Mouse (Mus musculus) urinary bladder, postnatal 4 days (tissue): ENCODE measurements around the gene Nav2.

ENCODE experiments used
- DNase-seq, 2 experiments: peaks; one replicate each; pipeline ENCODE4 v3.0.0; 2021 to 2022; ENCODE audit warnings: low spot score in 2 of 2

Gene Nav2

GRCm38 (mm10) chr7:49478886-49479285 lies 570.4 kb downstream of the Nav2 start:
- DNase-seq: no peak

DNA sequence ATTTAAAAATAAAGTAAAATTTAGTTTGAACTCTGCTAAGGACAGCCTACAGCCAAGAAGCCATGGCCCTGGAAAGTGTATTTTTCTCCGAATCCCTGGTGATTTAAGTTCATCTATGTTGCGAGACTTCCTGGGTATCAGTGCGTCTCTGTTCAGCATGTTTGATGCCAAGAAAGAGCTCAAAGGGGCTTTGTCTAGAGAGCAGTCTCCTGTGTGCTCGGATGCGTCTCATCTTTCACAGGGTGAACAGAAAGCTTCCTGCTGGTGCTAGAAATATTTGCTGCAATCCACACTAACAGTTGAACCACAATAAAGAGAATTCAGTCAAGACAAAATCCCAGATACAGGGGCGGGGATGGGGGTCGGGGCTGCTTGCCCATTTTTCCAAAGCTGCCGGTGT lies 572.4 kb downstream of the Nav2 start:
- no peak for DNase-seq

- no peak for DNase-seq
Observed at GRCm38 (mm10) chr7:49484036-49484744, 575.7 kb downstream of the Nav2 start.

DNA sequence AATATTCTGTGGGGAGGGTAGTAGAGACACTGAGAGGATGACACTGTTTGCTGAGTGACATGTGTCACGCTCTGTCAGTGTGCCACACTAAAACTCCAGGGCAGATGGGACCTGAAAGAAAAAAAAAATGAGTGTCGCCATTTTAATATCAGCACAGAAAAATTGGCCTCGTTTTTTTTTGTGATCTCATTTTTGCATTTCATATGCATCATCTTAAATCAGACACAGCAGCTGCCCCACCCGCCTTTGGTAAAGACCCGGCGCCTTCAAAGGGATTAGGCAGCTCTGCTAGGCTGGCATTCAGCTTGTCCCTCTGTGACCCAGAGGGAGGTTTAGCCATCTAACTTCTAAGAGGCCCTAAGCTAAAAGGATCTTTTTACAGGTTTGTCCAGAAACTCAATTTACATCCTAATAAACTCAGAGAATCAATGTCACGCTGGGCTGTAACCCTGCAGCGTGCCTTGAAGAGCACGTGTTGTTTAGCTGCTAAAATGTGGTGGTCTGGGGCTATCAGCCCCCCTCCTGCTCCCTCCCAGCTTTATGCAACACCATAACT lies 576.9 kb downstream of the Nav2 start:
- DNase-seq: no peak

DNA sequence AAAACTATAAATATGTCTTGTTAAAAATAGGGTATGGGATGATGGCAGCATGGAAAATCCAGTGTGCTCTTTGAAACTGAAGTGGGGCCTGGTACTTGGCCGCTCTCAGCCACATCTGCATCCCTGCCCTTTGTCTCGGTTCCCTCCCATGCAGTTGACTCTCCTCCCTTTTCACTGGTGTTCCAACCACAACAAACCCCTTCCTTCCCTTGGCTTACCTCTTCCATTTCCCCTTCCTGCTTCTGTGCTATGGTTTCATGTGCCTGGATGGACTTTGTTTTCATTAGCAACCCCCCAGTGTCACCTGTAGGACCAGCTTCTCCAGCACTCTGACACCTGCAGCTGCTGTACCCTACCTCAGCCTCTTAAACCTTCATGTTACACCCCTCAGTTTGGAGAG lies 578.8 kb downstream of the Nav2 start:
- no peak for DNase-seq

- no peak for DNase-seq
Observed at GRCm38 (mm10) chr7:49488493-49489087, 580.1 kb downstream of the Nav2 start.

GRCm38 (mm10) chr7:49490814-49491213 lies 582.3 kb downstream of the Nav2 start:
- no peak for DNase-seq

GRCm38 (mm10) chr7:49492622-49493021 lies 584.1 kb downstream of the Nav2 start:
- no peak for DNase-seq

DNA sequence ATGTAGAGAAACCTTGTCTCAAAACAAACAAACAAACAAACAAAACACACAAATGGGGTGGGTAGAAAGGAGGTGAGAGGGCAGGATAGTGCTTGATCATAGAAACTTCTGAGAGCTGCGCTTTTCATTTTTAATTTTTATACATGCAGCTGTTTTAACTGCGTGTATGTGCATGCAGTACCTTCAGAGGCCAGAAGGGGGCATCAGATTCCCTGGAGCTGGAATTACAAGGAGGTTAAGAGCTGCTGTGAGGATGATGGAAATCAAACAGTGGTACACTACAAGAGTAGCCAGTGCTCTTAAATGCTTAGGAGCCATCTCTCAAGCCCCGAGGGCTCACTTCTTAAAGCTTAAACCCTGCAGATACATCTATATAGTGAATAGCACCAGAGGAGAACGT lies 584.7 kb downstream of the Nav2 start:
- no peak for DNase-seq

DNA sequence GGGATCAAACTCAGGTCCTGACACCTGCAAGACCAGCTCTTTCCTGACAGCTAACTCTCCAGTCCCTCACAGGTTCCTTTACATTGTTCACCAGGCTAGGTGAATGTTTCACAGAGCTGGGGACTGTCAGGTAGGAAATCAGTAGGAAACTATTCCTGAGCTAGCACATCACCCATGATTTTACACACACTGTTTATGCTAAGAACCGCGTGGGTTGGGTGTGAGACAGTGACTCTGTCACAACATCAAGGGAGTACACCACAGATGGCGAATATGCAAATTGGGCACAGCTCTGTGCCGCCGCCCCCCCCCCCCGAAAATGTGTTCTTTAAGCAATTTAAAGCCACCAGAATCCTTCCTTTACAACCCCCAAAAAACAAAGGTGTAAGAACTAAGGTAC lies 586.1 kb downstream of the Nav2 start:
- no peak for DNase-seq

DNA sequence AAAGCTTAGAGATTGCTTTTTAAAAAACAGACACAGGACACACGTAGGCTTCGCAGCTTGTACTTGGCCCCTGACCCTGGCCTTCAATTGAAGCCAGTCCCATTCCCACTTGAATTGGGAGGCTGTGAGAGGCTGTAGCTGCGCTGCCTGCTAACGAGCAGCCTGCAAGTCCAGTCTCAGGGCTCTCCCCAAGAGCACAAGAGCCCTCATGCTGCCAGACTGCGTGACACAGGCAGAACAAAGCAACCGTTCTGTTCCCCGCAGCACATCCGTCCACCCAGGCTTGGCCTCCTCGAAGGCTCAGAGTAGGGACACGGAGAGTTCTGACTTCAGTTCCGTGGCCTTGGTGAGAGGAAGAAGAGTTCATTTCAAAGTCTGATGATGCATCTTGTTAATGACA lies 587.6 kb downstream of the Nav2 start:
- DNase-seq: no peak

DNA sequence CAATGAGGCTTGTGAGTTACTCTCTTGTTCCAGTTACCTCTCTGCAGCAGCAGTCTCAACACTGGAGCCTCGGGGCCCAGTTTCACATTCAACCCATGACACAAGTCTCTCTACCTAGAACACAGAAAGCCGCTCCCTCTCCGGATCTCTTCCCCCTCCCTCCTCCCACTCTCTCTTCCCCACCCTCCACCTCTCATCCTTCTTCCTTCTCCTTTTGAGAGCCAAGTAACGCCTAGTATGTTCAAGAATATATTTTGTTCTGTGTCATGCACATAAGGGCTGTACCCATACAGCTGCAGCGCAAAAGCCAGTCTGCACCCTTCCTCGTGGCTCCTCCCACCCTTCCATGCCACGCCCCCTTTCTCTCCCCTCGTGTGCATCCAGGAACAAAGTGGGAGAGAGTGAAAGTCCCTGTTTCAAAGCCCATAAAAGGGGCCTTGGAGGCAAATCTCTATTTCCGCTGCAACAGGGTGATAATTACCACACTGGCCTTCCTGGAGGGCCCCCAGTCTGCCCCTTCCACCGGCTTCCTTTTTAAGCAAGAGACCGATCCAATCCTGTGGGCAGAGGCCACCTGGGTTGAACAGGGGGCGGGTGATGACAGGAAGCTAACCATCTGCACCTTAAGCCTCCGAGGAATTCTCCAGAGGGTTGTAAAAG lies 588.4 kb downstream of the Nav2 start:
- DNase-seq: peak in 1 of 2 experiments; percentile 28

- DNase-seq: no peak
Observed at GRCm38 (mm10) chr7:49497426-49497892, 588.9 kb downstream of the Nav2 start.

- no peak for DNase-seq
Observed at GRCm38 (mm10) chr7:49499598-49499997, 591.1 kb downstream of the Nav2 start.

- no peak for DNase-seq
Observed at GRCm38 (mm10) chr7:49500916-49501315, 592.4 kb downstream of the Nav2 start.

DNA sequence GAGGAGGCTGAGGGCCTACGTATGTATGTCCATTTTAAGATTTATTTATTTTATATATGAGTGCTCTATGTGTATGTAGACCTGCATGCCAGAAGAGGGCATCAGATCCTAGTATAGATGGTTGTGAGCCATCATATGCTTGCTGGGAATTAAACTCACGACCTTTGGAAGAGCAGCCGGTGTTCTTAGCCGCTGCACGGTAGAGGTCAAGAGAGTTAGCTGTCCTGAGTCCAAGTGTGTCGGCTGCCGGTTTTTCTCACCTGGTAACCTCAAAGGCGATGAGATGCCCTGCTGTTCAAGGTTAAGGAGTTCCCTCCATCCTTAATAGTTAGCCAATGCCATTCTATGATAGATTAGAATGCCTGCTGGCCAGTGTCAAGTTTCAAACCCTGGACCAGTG lies 594.9 kb downstream of the Nav2 start:
- no peak for DNase-seq

DNA sequence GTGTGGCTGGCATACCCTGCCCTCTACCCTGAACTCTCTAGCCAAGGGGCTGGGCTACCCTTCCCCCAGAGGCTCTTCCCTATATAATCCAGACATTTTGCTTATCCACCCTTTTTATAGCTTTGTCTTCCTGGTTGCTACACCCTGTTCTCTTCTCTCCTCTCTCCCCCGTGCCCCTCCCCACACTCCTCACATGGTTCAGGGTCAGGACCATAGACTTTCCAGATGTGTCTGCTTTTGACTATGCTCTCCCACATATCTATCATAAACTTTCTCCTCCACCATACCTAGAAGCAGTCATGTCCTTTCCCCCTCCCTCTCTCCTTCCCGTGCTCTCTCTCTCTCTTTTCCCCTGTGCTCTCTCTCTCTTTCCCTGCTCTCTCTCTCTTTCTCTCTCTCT lies 595.4 kb downstream of the Nav2 start:
- DNase-seq: no peak

GRCm38 (mm10) chr7:49504297-49504696 lies 595.8 kb downstream of the Nav2 start:
- no peak for DNase-seq

DNA sequence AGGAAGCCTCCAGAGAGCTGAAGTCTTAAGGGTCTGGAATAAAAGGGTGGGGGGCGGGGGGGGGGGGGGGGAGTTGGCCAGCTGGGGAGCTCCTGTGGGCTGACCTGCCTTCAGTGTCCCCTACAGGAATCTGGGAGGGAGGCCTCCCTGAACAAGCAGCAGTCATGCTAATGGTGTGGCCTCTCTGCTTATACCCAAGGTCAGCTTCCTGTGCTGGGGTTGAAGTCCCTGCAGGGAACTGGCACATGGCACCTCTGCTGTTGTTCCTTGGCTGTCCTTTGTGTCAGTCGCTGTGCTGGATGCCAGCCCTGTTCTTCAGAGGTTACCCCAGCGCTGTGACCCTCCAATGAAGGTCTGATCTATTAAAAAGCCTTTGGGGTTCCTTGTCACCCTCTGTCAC lies 596.5 kb downstream of the Nav2 start:
- no peak for DNase-seq

DNA sequence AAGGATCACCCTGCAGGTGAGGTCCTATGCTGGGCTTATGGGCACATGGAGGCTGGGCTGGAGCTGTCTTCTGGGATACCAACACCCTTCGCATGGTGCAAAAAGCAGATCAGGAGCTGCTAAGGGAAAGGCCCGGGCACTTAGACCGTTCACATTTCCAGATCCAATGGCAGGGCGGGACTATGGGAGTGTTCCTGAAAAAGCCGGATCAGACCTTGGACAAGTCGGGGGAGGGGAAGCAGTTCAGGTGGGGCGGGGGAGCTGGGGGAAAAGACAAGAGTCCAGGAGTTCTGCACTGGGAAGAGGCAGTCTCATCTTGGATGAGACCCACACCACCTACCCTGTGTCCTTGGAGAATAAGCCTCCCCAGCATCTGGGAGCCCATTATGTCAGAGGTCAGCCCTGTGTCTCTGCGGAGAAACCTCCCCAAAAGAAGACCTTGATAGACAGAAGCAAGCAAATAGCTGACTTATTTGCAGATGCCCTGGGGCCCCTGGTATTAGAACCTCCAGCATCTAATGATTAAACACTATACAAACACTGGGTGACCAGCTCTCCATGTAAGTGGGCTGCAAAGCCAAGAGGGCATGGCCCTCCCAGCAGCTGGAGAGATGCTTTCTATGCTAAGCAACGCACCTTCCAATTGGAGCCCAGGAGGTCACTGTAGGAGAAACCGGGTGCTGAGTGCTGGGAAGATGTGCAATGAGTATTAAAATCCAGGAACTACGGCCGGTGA lies 597.7 kb downstream of the Nav2 start:
- DNase-seq: no peak

DNA sequence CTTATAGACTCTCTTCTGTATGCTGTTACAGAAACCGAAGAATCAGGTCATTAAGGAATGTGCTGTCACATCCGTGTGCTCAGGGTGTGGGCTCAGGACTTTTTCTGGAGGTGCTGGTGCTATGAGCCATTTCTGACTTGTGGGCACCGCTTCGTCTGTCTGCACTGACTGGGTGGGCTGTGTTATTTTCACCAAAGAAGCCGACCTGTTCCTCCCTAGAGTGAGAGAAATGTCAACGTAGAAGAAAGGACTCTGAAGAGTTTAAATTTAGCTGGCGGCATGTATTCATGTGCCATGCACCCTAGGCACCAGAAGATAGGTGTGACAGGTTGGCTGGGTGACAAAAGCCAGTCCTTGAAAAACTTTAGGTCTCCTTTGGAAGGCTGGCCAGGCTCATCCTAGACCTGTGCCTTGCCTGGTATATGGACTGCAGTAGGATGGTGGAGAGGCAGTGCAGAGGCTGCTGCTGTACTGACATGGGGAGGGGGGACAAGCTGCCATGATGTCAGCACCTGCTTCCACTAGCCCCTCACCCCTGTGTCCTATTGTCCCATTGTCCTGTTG lies 599.5 kb downstream of the Nav2 start:
- no peak for DNase-seq
